Mouse (Mus musculus) MEL (cell line): ENCODE measurements at regions not wholly inside any gene's neighbourhood (a gene's known extent, or its start where the extent isn't known, plus 50 kb on each side); places are given as distances from the start of the nearest gene placed in this dataset.
"Not testable (repeated sequence)": the region's sequence is repeated elsewhere in the genome, so short reads cannot be mapped to it uniquely, and the experiment has no call there.

ENCODE experiments used
- DNase-seq: peaks from one replicate; pipeline ENCODE4 v3.0.0; 2011; ENCODE audit warnings: low read depth, low spot score
- H3K27ac ChIP-seq: 2 replicates; pipeline ENCODE4 v1.5.1; 2012; ENCODE audit warnings: low read depth, mild to moderate bottlenecking, control low read depth, low read length, moderate library complexity; ENCODE audit not compliant: control insufficient read depth
- H3K27me3 ChIP-seq, 2 experiments: fragments of 150-350 bp in 1 of 2; sonication (generic) in 1 of 2; 2 replicates each; pipeline ENCODE4 v1.6.1; 2012; ENCODE audit warnings: low read length in 2 of 2, mild to moderate bottlenecking in 2 of 2, improper control_type of control experiment in 1 of 2, moderate library complexity in 1 of 2; ENCODE audit not compliant: insufficient read depth in 2 of 2, control insufficient read depth in 1 of 2
- H3K36me3 ChIP-seq, 2 experiments: 2 replicates each; pipeline ENCODE4 v1.6.1; 2012 to 2014; ENCODE audit warnings: low read length in 2 of 2, improper control_type of control experiment in 1 of 2, inconsistent platforms in 1 of 2, mild to moderate bottlenecking in 1 of 2; ENCODE audit not compliant: insufficient read depth in 2 of 2, control insufficient read depth in 1 of 2
- H3K4me1 ChIP-seq, 2 experiments: fragments of 150-350 bp in 1 of 2; sonication (generic) in 1 of 2; 2 replicates each; pipeline ENCODE4 v1.6.1; 2012; ENCODE audit warnings: low read length in 2 of 2, improper control_type of control experiment in 1 of 2, mild to moderate bottlenecking in 1 of 2; ENCODE audit not compliant: insufficient read depth in 2 of 2, control insufficient read depth in 1 of 2
- H3K4me3 ChIP-seq, 2 experiments: fragments of 150-350 bp in 1 of 2; sonication (generic) in 1 of 2; 2 replicates each; pipeline ENCODE4 v1.5.1; 2012; ENCODE audit warnings: low read depth in 2 of 2, low read length in 2 of 2, mild to moderate bottlenecking in 2 of 2, moderate library complexity in 2 of 2, control low read depth in 1 of 2, improper control_type of control experiment in 1 of 2; ENCODE audit not compliant: control insufficient read depth in 1 of 2, insufficient read depth in 1 of 2
- H3K79me2 ChIP-seq: 2 replicates; pipeline ENCODE4 v1.6.1; 2012; ENCODE audit warnings: mild to moderate bottlenecking, low read length, moderate library complexity; ENCODE audit not compliant: control insufficient read depth, poor library complexity, insufficient read depth
- H3K9ac ChIP-seq: 2 replicates; pipeline ENCODE4 v1.6.1; 2012; ENCODE audit warnings: low read depth, mild to moderate bottlenecking, control low read depth, low read length, moderate library complexity; ENCODE audit not compliant: control insufficient read depth, poor library complexity, severe bottlenecking
- H3K9me3 ChIP-seq: fragments of 150-350 bp; sonication (generic); replicated peaks from 2 replicates; pipeline ENCODE4 v1.6.1; 2012; ENCODE audit warnings: mild to moderate bottlenecking, low read length, improper control_type of control experiment, moderate library complexity; ENCODE audit not compliant: insufficient read depth
- RAD21 ChIP-seq: IDR thresholded peaks from 2 replicates; pipeline ENCODE4 v1.6.1; 2011; ENCODE audit warnings: mild to moderate bottlenecking, low read depth, low read length, improper control_type of control experiment

GRCm38 (mm10) chr7:60622271-60623249, 482.5 kb upstream of the Snrpn start:
- H3K36me3 ChIP-seq, H3K27ac ChIP-seq, H3K27me3 ChIP-seq, H3K4me3 ChIP-seq, H3K79me2 ChIP-seq, H3K9me3 ChIP-seq, H3K4me1 ChIP-seq, H3K9ac ChIP-seq, DNase-seq: not testable (repeated sequence)

- not testable (repeated sequence) for H3K9me3 ChIP-seq
- peak; percentile 2 for TF ChIP-seq RAD21
- TF ChIP-seq, all 39 proteins: peak for 1; not testable (repeated sequence) for 38
- H3K27ac ChIP-seq, H3K27me3 ChIP-seq, H3K79me2 ChIP-seq, H3K9ac ChIP-seq, H3K4me1 ChIP-seq, H3K4me3 ChIP-seq, H3K36me3 ChIP-seq, DNase-seq: not testable (repeated sequence)
These were observed 477.2 kb upstream of the Snrpn start for GRCm38 (mm10) chr7:60617070-60617674.
